Mouse (Mus musculus): ENCODE data around the gene Serpinb1c. TPM values are rescaled to one million over a fixed set of nuclear protein-coding genes. Genes with fewer than 3 reads are reported as not detected.

Serpinb1c gene
- total RNA-seq, 1 experiment: not detected

DNA sequence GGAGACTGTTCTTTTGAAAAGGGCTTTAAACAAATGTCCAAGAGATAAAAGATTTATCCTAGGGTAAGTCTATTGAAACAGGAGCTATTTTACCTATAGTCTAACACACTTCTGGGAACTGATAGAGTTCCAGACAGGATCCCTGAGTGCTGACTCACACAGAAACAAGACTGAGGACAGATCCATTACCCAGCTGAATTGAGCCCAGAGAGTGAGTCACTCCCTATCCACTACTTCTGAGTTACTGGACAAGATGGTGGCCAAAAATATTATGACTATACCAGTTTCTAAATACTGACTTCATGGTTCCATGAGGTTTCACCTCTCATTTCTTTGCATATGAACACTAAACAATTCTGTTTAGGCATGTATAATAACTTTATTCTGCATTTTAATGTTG is 51.8 kb downstream of the Serpinb1c start:
- Histone ChIP-seq H3K27ac (ENCODE audit: insufficient read depth, low read depth, low read length, poor library complexity, severe bottlenecking) (no peak overlapping the region), H3K4me1 (ENCODE audit: control insufficient read depth in 2 of 2, insufficient read depth in 2 of 2, low read length in 2 of 2, poor library complexity in 1 of 2) (peaks cover 0 to 3% of the 10 kb centered on the region in 2 experiments; a peak in 1 of 4 replicates)

DNA sequence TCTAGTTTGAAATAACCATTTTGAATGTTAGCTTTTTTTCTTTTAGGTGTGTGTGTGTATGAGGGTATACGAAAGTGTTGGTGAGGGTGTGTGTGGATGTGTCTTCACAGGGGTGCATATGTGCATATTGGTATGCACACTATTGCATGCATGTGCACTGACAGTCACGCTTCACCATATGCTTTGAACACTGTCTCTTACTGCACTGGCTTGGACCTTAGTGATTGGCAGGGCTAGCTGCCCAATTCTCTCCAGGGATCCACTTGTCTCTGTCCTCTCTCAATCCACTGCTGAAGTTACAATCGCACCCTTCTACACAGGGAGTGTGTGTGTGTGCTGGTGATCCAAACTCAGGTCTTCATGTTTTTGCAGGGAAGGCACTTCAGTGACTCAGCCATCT is 56.7 kb downstream of the Serpinb1c start:
- no peak for DNase-seq (ENCODE audit: low read depth, low spot score)
- no peaks in the 10 kb centered on the region for H3K36me3 ChIP-seq (ENCODE audit: control insufficient read depth, insufficient read depth, low read length, poor library complexity, severe bottlenecking)
- H3K9ac ChIP-seq (ENCODE audit: insufficient read depth, low read depth, low read length, poor library complexity, severe bottlenecking): no peak overlapping the region
- no peaks in the 10 kb centered on the region for H3K9me3 ChIP-seq (ENCODE audit: control insufficient read depth, insufficient read depth, low read depth, low read length)
- H3K4me1 ChIP-seq (ENCODE audit: control insufficient read depth in 2 of 2, insufficient read depth in 2 of 2, low read length in 2 of 2, poor library complexity in 1 of 2): no peaks in the 10 kb centered on the region
- TF ChIP-seq ZNF384 (IDR thresholded peaks at IDR 0.05; ENCODE audit: low read depth, low read length): no peak
- no peak for TF ChIP-seq ZC3H11A (IDR thresholded peaks at IDR 0.05; ENCODE audit: borderline replicate concordance, low read depth, low read length)
- no peak for TF ChIP-seq CHD2 (IDR thresholded peaks at IDR 0.05; ENCODE audit: low read depth, low read length)
- TF ChIP-seq HCFC1 (IDR thresholded peaks at IDR 0.05; ENCODE audit: borderline replicate concordance, insufficient read depth, low read length): no peak
- in situ Hi-C loops (cut with MboI; ENCODE audit: low sequenced_read_pairs in 2 of 2, unreplicated experiment in 2 of 2): no loop called here
- no peak overlapping the region for H3K4me3 ChIP-seq (ENCODE audit: insufficient read depth in 1 of 2, low read depth in 1 of 2, low read length in 2 of 2, poor library complexity in 1 of 2, severe bottlenecking in 1 of 2)
- H3K27ac ChIP-seq (ENCODE audit: insufficient read depth, low read depth, low read length, poor library complexity, severe bottlenecking): no peak overlapping the region

More for the DNA sequence above, 51.8 kb downstream of the Serpinb1c start:
- no peak for TF ChIP-seq MAFK (IDR thresholded peaks at IDR 0.05; ENCODE audit: insufficient read depth, low read depth, low read length)
- TF ChIP-seq ZNF384 (IDR thresholded peaks at IDR 0.05; ENCODE audit: low read depth, low read length): no peak
- H3K9ac ChIP-seq (ENCODE audit: insufficient read depth, low read depth, low read length, poor library complexity, severe bottlenecking): no peak overlapping the region
- in situ Hi-C loops (cut with MboI; ENCODE audit: low sequenced_read_pairs in 2 of 2, unreplicated experiment in 2 of 2): no loop called here
- H3K4me3 ChIP-seq (ENCODE audit: insufficient read depth in 1 of 2, low read depth in 1 of 2, low read length in 2 of 2, poor library complexity in 1 of 2, severe bottlenecking in 1 of 2): no peak overlapping the region
- DNase-seq (ENCODE audit: low read depth, low spot score): no peak
- no peaks in the 10 kb centered on the region for H3K36me3 ChIP-seq (ENCODE audit: control insufficient read depth, insufficient read depth, low read length, poor library complexity, severe bottlenecking)
- H3K9me3 ChIP-seq (ENCODE audit: control insufficient read depth, insufficient read depth, low read depth, low read length): no peaks in the 10 kb centered on the region

DNA sequence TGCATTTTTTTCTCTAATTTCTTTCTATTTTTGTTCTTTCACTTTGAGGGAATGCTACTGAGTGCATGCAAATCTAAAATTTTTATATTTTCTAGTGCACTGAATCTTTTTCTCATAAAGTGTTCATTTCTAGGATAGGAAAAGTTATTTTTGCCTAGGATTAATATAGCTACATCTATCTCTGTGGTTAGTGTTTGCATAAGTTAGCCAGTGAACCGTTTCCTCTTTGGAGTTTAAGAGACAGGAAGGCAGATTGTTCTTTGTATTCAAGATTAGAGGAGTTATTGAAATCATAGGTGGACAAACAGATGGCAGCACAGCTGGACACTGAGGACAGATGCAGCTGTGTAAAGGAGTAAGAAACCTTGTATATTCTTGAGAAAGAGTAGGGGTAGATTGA is 58.7 kb downstream of the Serpinb1c start:
- in situ Hi-C loops (cut with MboI; ENCODE audit: low sequenced_read_pairs in 2 of 2, unreplicated experiment in 2 of 2): no loop called here
- no peak for DNase-seq (ENCODE audit: low read depth, low spot score)

DNA sequence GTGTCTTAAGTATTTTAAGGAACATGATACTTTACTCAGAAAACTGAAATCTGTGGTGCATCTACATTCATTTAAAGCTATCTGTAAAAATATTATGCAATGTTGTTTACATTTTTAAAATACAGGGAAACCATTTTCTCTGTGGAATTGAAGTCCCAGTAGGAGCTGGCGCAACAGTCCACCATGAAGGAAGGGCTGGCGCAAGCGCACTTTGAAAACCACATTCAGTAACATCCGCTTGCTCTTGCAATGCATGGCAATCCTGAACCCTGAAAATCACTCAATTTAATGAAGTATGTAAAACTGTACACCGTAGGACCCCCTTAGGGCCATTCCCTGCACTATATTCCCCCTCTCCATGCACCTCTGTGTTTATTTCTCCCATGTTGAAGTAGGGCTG is 63.5 kb downstream of the Serpinb1c start:
- Histone ChIP-seq H3K4me3 (ENCODE audit: insufficient read depth in 1 of 2, low read depth in 1 of 2, low read length in 2 of 2, poor library complexity in 1 of 2, severe bottlenecking in 1 of 2) (no peak overlapping the region), H3K27ac (ENCODE audit: insufficient read depth, low read depth, low read length, poor library complexity, severe bottlenecking) (no peak overlapping the region), H3K9ac (ENCODE audit: insufficient read depth, low read depth, low read length, poor library complexity, severe bottlenecking) (no peak overlapping the region), H3K9me3 (ENCODE audit: control insufficient read depth, insufficient read depth, low read depth, low read length) (no peaks in the 10 kb centered on the region), H3K36me3 (ENCODE audit: control insufficient read depth, insufficient read depth, low read length, poor library complexity, severe bottlenecking) (no peaks in the 10 kb centered on the region), H3K4me1 (ENCODE audit: control insufficient read depth in 2 of 2, insufficient read depth in 2 of 2, low read length in 2 of 2, poor library complexity in 1 of 2) (no peaks in the 10 kb centered on the region)
- in situ Hi-C loops (cut with MboI; ENCODE audit: low sequenced_read_pairs in 2 of 2, unreplicated experiment in 2 of 2): no loop called here
- TF ChIP-seq HCFC1 (IDR thresholded peaks at IDR 0.05; ENCODE audit: borderline replicate concordance, insufficient read depth, low read length): no peak
- TF ChIP-seq MAFK (IDR thresholded peaks at IDR 0.05; ENCODE audit: insufficient read depth, low read depth, low read length): no peak
- TF ChIP-seq ZC3H11A (IDR thresholded peaks at IDR 0.05; ENCODE audit: borderline replicate concordance, low read depth, low read length): no peak
- no peak for DNase-seq (ENCODE audit: low read depth, low spot score)

More for the DNA sequence above, 58.7 kb downstream of the Serpinb1c start:
- Histone ChIP-seq H3K4me3 (ENCODE audit: insufficient read depth in 1 of 2, low read depth in 1 of 2, low read length in 2 of 2, poor library complexity in 1 of 2, severe bottlenecking in 1 of 2) (no peak overlapping the region), H3K4me1 (ENCODE audit: control insufficient read depth in 2 of 2, insufficient read depth in 2 of 2, low read length in 2 of 2, poor library complexity in 1 of 2) (no peaks in the 10 kb centered on the region), H3K27ac (ENCODE audit: insufficient read depth, low read depth, low read length, poor library complexity, severe bottlenecking) (no peak overlapping the region), H3K9me3 (ENCODE audit: control insufficient read depth, insufficient read depth, low read depth, low read length) (no peaks in the 10 kb centered on the region), H3K9ac (ENCODE audit: insufficient read depth, low read depth, low read length, poor library complexity, severe bottlenecking) (no peak overlapping the region), H3K36me3 (ENCODE audit: control insufficient read depth, insufficient read depth, low read length, poor library complexity, severe bottlenecking) (no peaks in the 10 kb centered on the region)
- TF ChIP-seq HCFC1 (IDR thresholded peaks at IDR 0.05; ENCODE audit: borderline replicate concordance, insufficient read depth, low read length): no peak
- TF ChIP-seq CHD2 (IDR thresholded peaks at IDR 0.05; ENCODE audit: low read depth, low read length): no peak
- TF ChIP-seq ZC3H11A (IDR thresholded peaks at IDR 0.05; ENCODE audit: borderline replicate concordance, low read depth, low read length): no peak
- no peak for TF ChIP-seq ZNF384 (IDR thresholded peaks at IDR 0.05; ENCODE audit: low read depth, low read length)
- no peak for TF ChIP-seq MAFK (IDR thresholded peaks at IDR 0.05; ENCODE audit: insufficient read depth, low read depth, low read length)

DNA sequence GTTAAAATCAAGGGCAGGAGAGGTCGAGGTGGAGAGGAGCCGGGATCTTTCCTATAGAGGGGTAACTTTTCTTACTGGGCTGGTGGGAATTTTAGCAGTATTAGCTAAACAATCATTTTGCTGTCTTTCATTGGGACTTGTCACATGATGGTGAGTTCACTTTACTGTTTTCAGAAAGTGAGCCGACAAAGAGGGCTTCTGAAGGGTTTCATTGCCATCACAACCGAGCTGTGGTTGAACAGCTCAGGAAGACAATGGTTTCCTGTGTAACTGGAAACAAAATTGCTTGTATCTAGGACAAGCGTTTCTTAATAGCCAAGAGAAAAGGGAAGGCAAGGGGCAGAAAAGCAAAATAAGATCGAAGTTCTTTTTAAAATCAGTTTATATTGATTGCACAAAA is 64.8 kb downstream of the Serpinb1c start:
- no peak overlapping the region for H3K4me3 ChIP-seq (ENCODE audit: insufficient read depth in 1 of 2, low read depth in 1 of 2, low read length in 2 of 2, poor library complexity in 1 of 2, severe bottlenecking in 1 of 2)
- H3K4me1 ChIP-seq (ENCODE audit: control insufficient read depth in 2 of 2, insufficient read depth in 2 of 2, low read length in 2 of 2, poor library complexity in 1 of 2): no peaks in the 10 kb centered on the region
- in situ Hi-C loops (cut with MboI; ENCODE audit: low sequenced_read_pairs in 2 of 2, unreplicated experiment in 2 of 2): no loop called here
- no peak for TF ChIP-seq HCFC1 (IDR thresholded peaks at IDR 0.05; ENCODE audit: borderline replicate concordance, insufficient read depth, low read length)
- TF ChIP-seq CHD2 (IDR thresholded peaks at IDR 0.05; ENCODE audit: low read depth, low read length): no peak
- TF ChIP-seq MAFK (IDR thresholded peaks at IDR 0.05; ENCODE audit: insufficient read depth, low read depth, low read length): no peak
- no peak for TF ChIP-seq ZC3H11A (IDR thresholded peaks at IDR 0.05; ENCODE audit: borderline replicate concordance, low read depth, low read length)
- no peak for DNase-seq (ENCODE audit: low read depth, low spot score)
- H3K36me3 ChIP-seq (ENCODE audit: control insufficient read depth, insufficient read depth, low read length, poor library complexity, severe bottlenecking): no peaks in the 10 kb centered on the region
- no peak overlapping the region for H3K9ac ChIP-seq (ENCODE audit: insufficient read depth, low read depth, low read length, poor library complexity, severe bottlenecking)
- no peak overlapping the region for H3K27ac ChIP-seq (ENCODE audit: insufficient read depth, low read depth, low read length, poor library complexity, severe bottlenecking)
- H3K9me3 ChIP-seq (ENCODE audit: control insufficient read depth, insufficient read depth, low read depth, low read length): no peaks in the 10 kb centered on the region

Data from ES-E14 (cell line).